Mouse (Mus musculus) spleen, adult 2 months (tissue): ENCODE results near the gene Pakap. TPM values are rescaled to one million over a fixed set of nuclear protein-coding genes. Genes with fewer than 3 reads are reported as not detected.

Source experiments
- DNase-seq, 2 experiments: peaks; one replicate each; pipeline versions ENCODE4 v3.0.0 to v3.0.0-alpha.2; 2012 to 2021; ENCODE audit warnings: low spot score in 2 of 2, low read depth in 1 of 2
- H3K27ac ChIP-seq: fragments of 200-500 bp; 2 replicates; pipeline ENCODE4 v1.5.1; 2012; ENCODE audit warnings: low read length, inconsistent platforms; ENCODE audit not compliant: insufficient read depth
- H3K27me3 ChIP-seq: fragments of 200-500 bp; 2 replicates; pipeline ENCODE4 v1.6.1; 2012; ENCODE audit warnings: mild to moderate bottlenecking, moderate library complexity, low read length, inconsistent platforms; ENCODE audit not compliant: control insufficient read depth, insufficient read depth
- H3K36me3 ChIP-seq: fragments of 200-500 bp; 2 replicates; pipeline ENCODE4 v1.6.1; 2012; ENCODE audit warnings: mild to moderate bottlenecking, low read length, inconsistent platforms; ENCODE audit not compliant: control insufficient read depth, insufficient read depth
- H3K4me1 ChIP-seq: fragments of 200-500 bp; 2 replicates; pipeline ENCODE4 v1.6.1; 2011; ENCODE audit warnings: inconsistent platforms; ENCODE audit not compliant: control insufficient read depth, insufficient read depth, insufficient read length
- H3K4me3 ChIP-seq: fragments of 200-500 bp; 2 replicates; pipeline ENCODE4 v1.5.1; 2011; ENCODE audit warnings: mild to moderate bottlenecking, inconsistent platforms; ENCODE audit not compliant: insufficient read depth, insufficient read length; ENCODE audit errors: extremely low read depth
- CTCF ChIP-seq: fragments of 200-500 bp; IDR thresholded peaks from 2 replicates; pipeline ENCODE4 v1.5.1; 2011; ENCODE audit warnings: mild to moderate bottlenecking, inconsistent platforms; ENCODE audit not compliant: insufficient read depth, insufficient read length, insufficient replicate concordance; ENCODE audit errors: extremely low read depth
- POLR2A ChIP-seq: fragments of 200-500 bp; IDR thresholded peaks from 2 replicates; pipeline ENCODE4 v1.6.1; 2011; ENCODE audit warnings: low read depth, low read length, inconsistent platforms
- WGBS: fragments of 180-500 bp; shearing (Covaris S2); methylation state at CpG from one replicate; pipeline ENCODE4 v1.1.7; 2018; 5-methylcytosine and 5-hydroxymethylcytosine counted together
- polyA plus RNA-seq: library from polyadenylated mRNA; depleted of rRNA; stranded (reverse); fragments of >200 nt; gene quantifications from 2 replicates; pipeline ENCODE4 v1.2.3, GENCODE M21; 2012

Gene Pakap
- polyA plus RNA-seq, 1 experiment: 0.29 TPM

- DNase-seq: no peak
- no peak overlapping the region for H3K27ac ChIP-seq
- 66% methylated on average over 3 of the region's 3 CpGs for WGBS
- no peaks in the 10 kb centered on the region for H3K4me1 ChIP-seq
- no peak overlapping the region for H3K4me3 ChIP-seq
- no peak for TF ChIP-seq POLR2A
- TF ChIP-seq CTCF: no peak
- no peaks in the 10 kb centered on the region for H3K27me3 ChIP-seq
- H3K36me3 ChIP-seq: no peaks in the 10 kb centered on the region
Measured at GRCm38 (mm10) chr4:57560010-57560409, 8.0 kb upstream of the Pakap start.

GRCm38 (mm10) chr4:57561055-57561454 lies 6.9 kb upstream of the Pakap start:
- H3K4me3 ChIP-seq: no peak overlapping the region
- no peak overlapping the region for H3K27ac ChIP-seq
- no peaks in the 10 kb centered on the region for H3K27me3 ChIP-seq
- DNase-seq: no peak
- no peaks in the 10 kb centered on the region for H3K36me3 ChIP-seq
- WGBS: 74% methylated on average over 6 of the region's 6 CpGs
- no peaks in the 10 kb centered on the region for H3K4me1 ChIP-seq
- TF ChIP-seq CTCF: no peak
- TF ChIP-seq POLR2A: no peak

GRCm38 (mm10) chr4:57565283-57565682 lies 2.7 kb upstream of the Pakap start:
- Histone ChIP-seq H3K36me3 (no peaks in the 10 kb centered on the region), H3K27me3 (no peaks in the 10 kb centered on the region; the same call in 1 of the 2 replicates), H3K27ac (no peak overlapping the region), H3K4me3 (no peak overlapping the region), H3K4me1 (no peaks in the 10 kb centered on the region)
- no peak for DNase-seq
- 64% methylated on average over 1 of the region's 1 CpGs for WGBS
- TF ChIP-seq POLR2A: no peak

DNA sequence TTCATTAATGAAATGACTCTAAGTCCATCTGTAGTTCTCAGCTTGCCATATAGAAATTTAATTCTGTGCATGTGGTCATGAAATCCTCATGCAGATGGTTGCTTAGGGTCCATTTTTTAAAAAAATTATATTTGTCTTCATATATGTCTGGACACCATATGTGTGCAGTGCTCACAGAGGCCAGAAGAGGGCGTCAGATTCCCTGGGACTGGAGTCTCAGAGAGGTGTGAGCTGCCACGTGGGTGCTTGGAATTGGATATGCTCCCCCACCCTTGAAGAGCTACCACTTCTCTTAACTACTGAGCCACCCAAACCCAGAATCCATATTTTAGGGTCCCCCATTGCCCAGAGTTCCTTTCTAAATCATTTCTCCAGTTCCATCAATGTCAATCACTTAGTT lies 2.2 kb upstream of the Pakap start:
- 55% methylated on average over 2 of the region's 2 CpGs for WGBS
- Histone ChIP-seq H3K4me1 (no peaks in the 10 kb centered on the region), H3K4me3 (no peak overlapping the region), H3K36me3 (no peaks in the 10 kb centered on the region), H3K27ac (no peak overlapping the region), H3K27me3 (no peaks in the 10 kb centered on the region; the same call in 1 of the 2 replicates)
- no peak for TF ChIP-seq CTCF
- TF ChIP-seq POLR2A: no peak
- no peak for DNase-seq

DNA sequence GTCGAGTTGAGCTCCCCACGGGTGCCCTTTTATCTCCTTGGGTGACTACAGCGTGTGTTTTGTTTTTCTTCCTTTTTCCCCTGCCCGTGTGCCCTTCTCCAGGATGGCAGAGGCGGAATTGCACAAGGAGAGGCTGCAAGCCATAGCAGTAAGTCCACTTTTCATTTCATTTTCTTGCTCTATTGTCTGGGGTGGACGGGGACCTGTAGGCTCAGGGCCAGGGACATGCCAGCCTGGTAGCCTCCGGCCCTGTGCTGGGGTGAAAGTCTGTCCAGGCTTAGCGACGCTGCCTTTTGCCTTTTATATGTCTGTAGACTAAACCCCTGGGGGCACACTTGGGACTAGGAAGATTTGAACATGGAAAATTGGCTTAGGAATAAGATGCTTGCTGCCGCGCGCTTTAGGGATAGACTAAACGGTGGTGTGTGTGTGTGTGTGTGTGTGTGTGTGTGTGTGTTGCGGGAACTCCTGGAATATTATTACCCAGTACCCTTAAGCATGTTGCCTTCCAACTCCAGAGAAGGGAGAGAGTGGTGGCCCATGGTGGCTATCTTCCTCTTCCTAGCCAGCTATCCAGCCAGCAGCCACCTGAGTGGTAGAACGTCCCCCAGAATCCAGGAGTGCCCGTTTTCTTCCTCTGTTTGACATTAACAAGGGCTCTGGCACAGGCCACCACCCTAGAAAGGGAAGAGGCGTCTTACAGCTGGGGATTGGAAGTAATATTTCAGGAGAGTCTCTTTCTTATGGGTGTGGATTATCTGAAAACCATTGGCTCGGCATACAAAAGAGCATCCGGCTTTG lies 489 bp downstream of the Pakap start:
- no peak for DNase-seq
- peak overlapping the region; percentile 3; the same call in 1 of the 2 replicates for H3K4me3 ChIP-seq
- no peak overlapping the region for H3K27ac ChIP-seq
- no peak for TF ChIP-seq POLR2A
- TF ChIP-seq CTCF: no peak
- no peaks in the 10 kb centered on the region for H3K4me1 ChIP-seq
- H3K27me3 ChIP-seq: no peaks in the 10 kb centered on the region; the same call in 1 of the 2 replicates
- H3K36me3 ChIP-seq: no peaks in the 10 kb centered on the region
- WGBS: 58% methylated on average over 19 of the region's 19 CpGs

- no peak overlapping the region for H3K4me3 ChIP-seq
Measured at GRCm38 (mm10) chr4:57569069-57569355, 1.0 kb downstream of the Pakap start.

GRCm38 (mm10) chr4:57569711-57570110 lies 1.7 kb downstream of the Pakap start:
- TF ChIP-seq POLR2A (no peak), CTCF (no peak)
- no peak for DNase-seq
- Histone ChIP-seq H3K27me3 (no peaks in the 10 kb centered on the region; the same call in 1 of the 2 replicates), H3K27ac (no peak overlapping the region), H3K4me3 (no peak overlapping the region), H3K36me3 (no peaks in the 10 kb centered on the region), H3K4me1 (no peaks in the 10 kb centered on the region)
- WGBS: 84% methylated on average over 6 of the region's 6 CpGs

More at GRCm38 (mm10) chr4:57569069-57569355, 1.0 kb downstream of the Pakap start:
- Histone ChIP-seq H3K4me1 (no peaks in the 10 kb centered on the region), H3K36me3 (no peaks in the 10 kb centered on the region), H3K27ac (no peak overlapping the region), H3K27me3 (no peaks in the 10 kb centered on the region; the same call in 1 of the 2 replicates)
- no peak for DNase-seq
- WGBS: 94% methylated on average over 4 of the region's 4 CpGs
- TF ChIP-seq POLR2A (no peak), CTCF (no peak)
